Mouse (Mus musculus) hindbrain, embryonic 11.5 days (tissue): Measurements from ENCODE around the gene Olfr659. TPM values are rescaled to one million over a fixed set of nuclear protein-coding genes. Genes with fewer than 3 reads are reported as not detected.

Source experiments
- ATAC-seq: fragments of 200-750 bp; cut with Nextera tagmentation; 2 replicates; pipeline ENCODE4 v1.8.0; 2017; ENCODE audit warnings: mild to moderate bottlenecking, moderate TSS enrichment, moderate library complexity; ENCODE audit not compliant: low FRiP score
- DNase-seq: peaks from one replicate; pipeline ENCODE4 v3.0.0-alpha.2; 2015; ENCODE audit warnings: low spot score
- H3K27ac ChIP-seq: fragments of 300-500 bp; sonication (generic); 2 replicates; pipeline ENCODE4 v1.5.1; 2014; ENCODE audit warnings: mild to moderate bottlenecking, low read depth, low read length
- H3K27me3 ChIP-seq: fragments of 300-500 bp; sonication (generic); 2 replicates; pipeline ENCODE4 v1.6.1; 2014; ENCODE audit warnings: mild to moderate bottlenecking, low read length, moderate library complexity, mixed read lengths; ENCODE audit not compliant: control insufficient read depth, insufficient read depth
- H3K36me3 ChIP-seq: fragments of 300-500 bp; sonication (generic); 2 replicates; pipeline ENCODE4 v1.6.1; 2014; ENCODE audit warnings: mild to moderate bottlenecking, low read length, moderate library complexity, mixed read lengths; ENCODE audit not compliant: control insufficient read depth, insufficient read depth
- H3K4me1 ChIP-seq: fragments of 300-500 bp; sonication (generic); replicated peaks from 2 replicates; pipeline ENCODE4 v1.6.1; 2014; ENCODE audit warnings: low read length, mixed read lengths; ENCODE audit not compliant: control insufficient read depth, insufficient read depth
- H3K4me2 ChIP-seq: fragments of 300-500 bp; sonication (generic); replicated peaks from 2 replicates; pipeline ENCODE4 v1.6.1; 2014; ENCODE audit warnings: mild to moderate bottlenecking, low read depth, low read length
- H3K4me3 ChIP-seq: fragments of 300-500 bp; sonication (generic); 2 replicates; pipeline ENCODE4 v1.5.1; 2014; ENCODE audit warnings: low read depth, low read length
- H3K9ac ChIP-seq: fragments of 300-500 bp; sonication (generic); 2 replicates; pipeline ENCODE4 v1.6.1; 2014; ENCODE audit warnings: low read depth, low read length
- H3K9me3 ChIP-seq: fragments of 300-500 bp; sonication (generic); 2 replicates; pipeline ENCODE4 v1.6.1; 2016; ENCODE audit warnings: low read length; ENCODE audit not compliant: control insufficient read depth
- WGBS: fragments of 180-500 bp; shearing (Covaris S2); extraction: QIAGEN DNeasy Blood & Tissue Kit; methylation state at CpG from one replicate; pipeline ENCODE4 v1.1.7; 2014; 5-methylcytosine and 5-hydroxymethylcytosine counted together
- polyA plus RNA-seq: library from polyadenylated mRNA; unstranded; fragments of >200 nt; fragmentation: Nextera tagmentation; extraction: Ambion mirVana; gene quantifications from 2 replicates; pipeline ENCODE4 v1.2.1, GENCODE M21; 2014

Gene Olfr659
- not detected in 2 replicates for polyA plus RNA-seq

DNA sequence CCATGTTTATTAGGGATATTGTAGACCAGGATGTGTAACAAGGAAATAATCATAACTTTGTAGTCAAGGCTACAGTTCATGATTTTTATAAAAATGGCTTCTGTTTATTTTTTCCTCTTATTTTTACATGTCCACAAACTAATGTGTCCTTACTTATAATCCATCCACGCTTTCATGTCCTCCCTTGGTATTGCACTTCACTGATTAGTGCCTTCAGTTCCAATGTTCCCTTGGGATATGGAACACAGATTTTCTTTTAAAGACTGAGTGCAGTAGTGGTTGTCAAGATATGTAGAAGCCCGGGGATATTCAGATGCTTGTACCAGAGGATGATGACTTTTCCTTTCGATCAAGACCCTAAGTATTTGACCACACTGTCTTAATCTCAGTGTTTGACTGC, at the start of gene Olfr659:
Gene Olfr659 (plus strand): TSS at position 301 of the 400 bp plus-strand sequence.
- no peaks in the 10 kb centered on the region for H3K9me3 ChIP-seq
- no peak within 1 kb of the TSS for H3K9ac ChIP-seq
- DNase-seq (no peak), ATAC-seq (no peak)
- H3K4me2 ChIP-seq, result no peak within 1 kb of the TSS
- H3K36me3 ChIP-seq, result no peaks in the 10 kb centered on the region
- no peaks in the 10 kb centered on the region for H3K27me3 ChIP-seq
- no peak within 1 kb of the TSS for H3K27ac ChIP-seq
- H3K4me1 ChIP-seq, result no peaks in the 10 kb centered on the region
- 85% methylated on average over 3 of the region's 3 CpGs for WGBS
- H3K4me3 ChIP-seq, result no peak within 1 kb of the TSS

DNA sequence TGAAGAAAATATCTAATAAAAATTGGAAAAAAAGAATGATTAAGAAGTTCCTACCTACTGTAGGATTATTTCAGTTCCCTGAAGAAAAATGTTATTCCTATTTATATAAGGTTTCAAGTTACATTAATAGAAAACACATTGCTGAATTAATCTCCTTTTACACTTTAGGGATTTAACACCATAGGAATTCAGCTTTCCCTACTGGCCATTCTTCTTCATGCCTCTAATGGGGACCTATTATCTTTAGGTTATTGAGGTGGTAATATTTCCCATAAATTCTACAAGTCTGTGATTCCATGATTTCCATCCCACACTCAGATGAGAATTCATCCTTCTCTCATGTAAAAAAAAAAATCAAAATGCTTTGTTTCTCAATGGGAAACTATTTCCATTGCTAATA, 42.1 kb upstream of the Olfr659 start, which contains the start of gene Olfr657:
Gene Olfr657 (plus strand): TSS at position 301 of the 400 bp plus-strand sequence.
- H3K36me3 ChIP-seq, result no peaks in the 10 kb centered on the region
- DNase-seq, result no peak
- ATAC-seq, result no peak

GRCm38 (mm10) chr7:104646841-104647482, 19.6 kb upstream of the Olfr659 start, which contains the start of gene Olfr658:
Gene Olfr658, minus strand, starts transcription at chr7:104647305.
- Histone ChIP-seq H3K9ac (0 out of 2 replicates have a peak within 1 kb of the TSS, but pooled peaks have one; percentile 45), H3K9me3 (no peaks in the 10 kb centered on the region), H3K27me3 (no peaks in the 10 kb centered on the region), H3K4me1 (no peaks in the 10 kb centered on the region), H3K27ac (no peak within 1 kb of the TSS), H3K4me2 (peak within 1 kb of the TSS; percentile 21), H3K36me3 (no peaks in the 10 kb centered on the region), H3K4me3 (peak within 1 kb of the TSS; percentile 18)
- DNase-seq (peak; percentile 66), ATAC-seq (peak; percentile 95)
- 27% methylated on average over 20 of the region's 22 CpGs for WGBS

More for the DNA sequence above, 42.1 kb upstream of the Olfr659 start, which contains the start of gene Olfr657:
- no peak within 1 kb of the TSS for H3K9ac ChIP-seq
- no peak within 1 kb of the TSS for H3K27ac ChIP-seq
- no peaks in the 10 kb centered on the region for H3K4me1 ChIP-seq
- no peak within 1 kb of the TSS for H3K4me3 ChIP-seq
- no peaks in the 10 kb centered on the region for H3K27me3 ChIP-seq
- H3K9me3 ChIP-seq, result no peaks in the 10 kb centered on the region
- no peak within 1 kb of the TSS for H3K4me2 ChIP-seq

- Histone ChIP-seq H3K4me1 (no peaks in the 10 kb centered on the region), H3K27me3 (no peaks in the 10 kb centered on the region), H3K9me3 (no peaks in the 10 kb centered on the region), H3K4me3 (no peak within 1 kb of the TSS), H3K36me3 (no peaks in the 10 kb centered on the region), H3K9ac (no peak within 1 kb of the TSS), H3K27ac (no peak within 1 kb of the TSS), H3K4me2 (no peak within 1 kb of the TSS)
- ATAC-seq (no peak), DNase-seq (no peak)
- WGBS, result 92% methylated on average over 2 of the region's 2 CpGs
Observed at GRCm38 (mm10) chr7:104686201-104686600, 19.6 kb downstream of the Olfr659 start, which contains the start of gene Olfr661. Gene Olfr661, plus strand, starts transcription at chr7:104686501.

Other genes with a start within 250 kb of the Olfr659 start
- gene Trim30a, start 201.6 kb upstream of the Olfr659 start, polyA plus RNA-seq, result 0.74 and 0.81 TPM in 2 replicates
- gene Trim30d, start 158.9 kb upstream of the Olfr659 start, polyA plus RNA-seq, result 0.11 and 0.31 TPM in 2 replicates
- gene Olfr651, start 116.6 kb upstream of the Olfr659 start, polyA plus RNA-seq, result not detected in 2 replicates
- gene Olfr652, start 105.9 kb upstream of the Olfr659 start, polyA plus RNA-seq, result not detected in 2 replicates
- not detected in 2 replicates for gene Olfr653, start 89.4 kb upstream of the Olfr659 start, polyA plus RNA-seq
- not detected in 2 replicates for gene Olfr654, start 79.7 kb upstream of the Olfr659 start, polyA plus RNA-seq
- gene Olfr655, start 65.0 kb upstream of the Olfr659 start, polyA plus RNA-seq, result not detected in 2 replicates
- gene Olfr656, start 52.8 kb upstream of the Olfr659 start, polyA plus RNA-seq, result not detected in 2 replicates
- gene Olfr657, start 42.0 kb upstream of the Olfr659 start, polyA plus RNA-seq, result not detected in 2 replicates
- gene Olfr658, start 19.4 kb upstream of the Olfr659 start, polyA plus RNA-seq, result not detected in 2 replicates
- not detected in 2 replicates for gene Olfr661, start 19.7 kb downstream of the Olfr659 start, polyA plus RNA-seq
- gene Usp17le, start 110.7 kb downstream of the Olfr659 start, polyA plus RNA-seq, result not detected in 2 replicates
- not detected in 2 replicates for gene Usp17lb, start 175.8 kb downstream of the Olfr659 start, polyA plus RNA-seq
- not detected in 2 replicates for gene Usp17la, start 190.3 kb downstream of the Olfr659 start, polyA plus RNA-seq
- gene Olfr665, start 211.3 kb downstream of the Olfr659 start, polyA plus RNA-seq, result not detected in 2 replicates
- not detected in 2 replicates for gene Olfr666, start 229.2 kb downstream of the Olfr659 start, polyA plus RNA-seq